Mouse (Mus musculus): Measurements from ENCODE around the gene Uimc1. TPM values are rescaled to one million over a fixed set of nuclear protein-coding genes. Genes with fewer than 3 reads are reported as not detected.

Uimc1 gene
- polyA plus RNA-seq, 1 experiment from 2014 or later, result 19.4 TPM

DNA sequence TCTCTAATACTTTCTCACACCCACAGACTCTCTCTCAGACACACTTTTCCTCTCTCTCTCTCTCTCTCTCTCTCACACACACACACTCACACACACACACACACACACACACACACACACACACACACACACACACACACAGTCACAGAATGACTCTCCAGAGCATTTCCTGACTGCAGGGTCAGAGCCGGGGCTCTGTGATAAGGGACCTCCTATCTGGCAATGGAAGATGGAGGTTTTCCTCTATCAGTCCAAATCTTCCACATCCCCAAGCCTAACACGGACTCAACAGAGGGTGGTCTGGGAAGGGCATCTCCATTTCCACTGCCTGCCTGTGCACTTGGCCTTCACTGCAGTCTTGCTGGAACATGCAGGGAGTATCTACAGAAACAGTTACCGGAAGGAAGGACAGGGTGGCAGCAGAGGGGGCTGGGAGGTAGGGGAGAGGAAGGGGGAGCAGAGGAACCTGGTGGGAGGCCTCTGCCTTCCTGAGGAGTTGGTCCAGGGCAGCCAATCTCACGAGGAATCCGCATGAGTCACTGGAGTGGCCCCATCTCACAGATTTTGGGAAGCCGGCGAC is 111.8 kb downstream of the Uimc1 start:
- Histone ChIP-seq H3K9me3 (replicated peaks) (no peaks in the 10 kb centered on the region), H3K4me2 (no peak overlapping the region), H3K27ac (replicated peaks) (no peak overlapping the region), H3K4me3 (replicated peaks) (no peak overlapping the region), H3K9ac (replicated peaks) (no peak overlapping the region), H3K4me1 (peaks cover 20% of the 10 kb centered on the region), H3K27me3 (replicated peaks) (peaks cover 5% of the 10 kb centered on the region), H3K36me3 (peaks cover 4% of the 10 kb centered on the region; the same call in 1 of the 2 replicates)
- 50% methylated on average over 7 of the region's 7 CpGs for WGBS
- no peak for ATAC-seq (ENCODE audit: low FRiP score)

DNA sequence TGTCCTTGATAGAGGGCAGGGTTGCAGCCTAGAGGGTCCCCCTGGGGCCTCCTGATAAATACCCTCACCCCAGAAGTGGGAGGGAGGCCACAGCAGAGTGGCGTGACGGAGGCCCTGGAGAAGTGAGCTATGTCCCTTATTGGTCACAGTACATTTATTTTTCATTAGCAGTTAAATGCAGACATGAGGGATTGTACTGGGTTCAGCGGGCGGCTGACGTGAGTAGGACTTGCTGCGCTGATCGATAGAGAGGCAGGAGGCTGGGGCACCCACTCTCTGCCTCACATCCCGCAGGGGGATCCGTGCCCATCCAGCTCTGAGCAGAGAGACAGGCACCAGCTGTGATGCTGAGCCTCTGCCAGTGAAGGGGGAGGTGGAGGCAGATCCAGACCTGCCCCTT is 112.7 kb downstream of the Uimc1 start:
- H3K4me3 ChIP-seq (replicated peaks), result no peak overlapping the region
- no peak overlapping the region; the same call in 1 of the 2 replicates for H3K27ac ChIP-seq (replicated peaks)
- peak; percentile 36; the same call in 1 of the 2 replicates for ATAC-seq (ENCODE audit: low FRiP score)
- H3K36me3 ChIP-seq, result peaks cover 2% of the 10 kb centered on the region; the same call in 1 of the 2 replicates
- peaks cover 2% of the 10 kb centered on the region; the same call in 1 of the 2 replicates for H3K27me3 ChIP-seq (replicated peaks)
- 0 out of 2 replicates have a peak overlapping the region, but pooled peaks have one; percentile 26 for H3K9ac ChIP-seq (replicated peaks)
- H3K9me3 ChIP-seq (replicated peaks), result no peaks in the 10 kb centered on the region
- no peak overlapping the region for H3K4me2 ChIP-seq
- peaks cover 20% of the 10 kb centered on the region for H3K4me1 ChIP-seq
- 21% methylated on average over 9 of the region's 9 CpGs for WGBS

DNA sequence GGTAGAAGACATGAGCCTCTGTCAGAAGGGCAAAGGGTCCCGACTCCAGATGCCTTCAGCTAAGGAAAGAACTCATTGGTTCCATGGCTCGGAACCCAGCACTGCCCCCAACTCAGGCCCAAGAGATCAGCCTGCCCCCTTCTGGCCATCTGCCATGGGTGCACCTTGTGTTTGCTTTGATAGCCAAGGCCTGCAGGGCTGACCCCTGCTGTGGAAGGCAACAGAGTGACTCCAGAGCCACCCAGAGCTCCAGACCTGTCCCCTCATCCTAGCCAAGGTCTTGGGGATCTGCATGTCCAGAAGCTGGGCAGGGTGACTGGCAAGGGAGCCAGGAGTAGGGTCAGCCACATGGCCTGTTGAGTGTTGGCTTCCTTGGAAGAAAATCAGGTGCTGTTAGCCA is 116.5 kb downstream of the Uimc1 start:
- H3K4me2 ChIP-seq, result no peak overlapping the region
- no peak for ATAC-seq (ENCODE audit: low FRiP score)
- no peaks in the 10 kb centered on the region for H3K9me3 ChIP-seq (replicated peaks)
- 82% methylated on average over 2 of the region's 2 CpGs for WGBS
- H3K27me3 ChIP-seq (replicated peaks), result 0 out of 2 replicates have a peak, but pooled peaks cover 11% of the 10 kb centered on the region
- H3K4me1 ChIP-seq, result peaks cover 48% of the 10 kb centered on the region
- H3K27ac ChIP-seq (replicated peaks), result no peak overlapping the region
- H3K4me3 ChIP-seq (replicated peaks), result no peak overlapping the region
- no peaks in the 10 kb centered on the region for H3K36me3 ChIP-seq
- H3K9ac ChIP-seq (replicated peaks), result no peak overlapping the region

DNA sequence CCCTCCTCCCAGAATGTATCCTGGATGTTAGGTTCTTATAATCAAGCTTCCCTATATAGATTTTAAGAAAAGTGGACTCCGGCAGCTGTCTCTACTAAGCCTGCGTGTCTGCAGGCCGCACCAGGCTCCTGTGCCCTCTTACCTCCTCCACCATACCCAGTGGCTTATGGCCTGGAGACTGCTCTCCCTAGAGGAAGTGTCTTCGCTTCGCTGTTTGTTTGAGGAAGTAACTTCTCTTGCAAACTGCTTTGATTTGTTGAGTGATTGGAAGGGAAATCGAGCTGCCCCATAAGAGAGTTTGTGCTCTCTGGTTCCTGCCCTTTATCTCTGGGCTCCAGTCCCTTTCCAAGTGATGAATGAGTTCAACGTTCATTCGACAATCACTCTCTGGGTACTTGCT is 117.1 kb downstream of the Uimc1 start:
- no peak overlapping the region for H3K27ac ChIP-seq (replicated peaks)
- H3K36me3 ChIP-seq, result no peaks in the 10 kb centered on the region
- no peak overlapping the region for H3K4me3 ChIP-seq (replicated peaks)
- peaks cover 44% of the 10 kb centered on the region for H3K4me1 ChIP-seq
- 0 out of 2 replicates have a peak, but pooled peaks cover 11% of the 10 kb centered on the region for H3K27me3 ChIP-seq (replicated peaks)
- no peak for ATAC-seq (ENCODE audit: low FRiP score)
- no peak overlapping the region for H3K4me2 ChIP-seq
- no peaks in the 10 kb centered on the region for H3K9me3 ChIP-seq (replicated peaks)
- WGBS, result 81% methylated on average over 8 of the region's 8 CpGs
- no peak overlapping the region for H3K9ac ChIP-seq (replicated peaks)

DNA sequence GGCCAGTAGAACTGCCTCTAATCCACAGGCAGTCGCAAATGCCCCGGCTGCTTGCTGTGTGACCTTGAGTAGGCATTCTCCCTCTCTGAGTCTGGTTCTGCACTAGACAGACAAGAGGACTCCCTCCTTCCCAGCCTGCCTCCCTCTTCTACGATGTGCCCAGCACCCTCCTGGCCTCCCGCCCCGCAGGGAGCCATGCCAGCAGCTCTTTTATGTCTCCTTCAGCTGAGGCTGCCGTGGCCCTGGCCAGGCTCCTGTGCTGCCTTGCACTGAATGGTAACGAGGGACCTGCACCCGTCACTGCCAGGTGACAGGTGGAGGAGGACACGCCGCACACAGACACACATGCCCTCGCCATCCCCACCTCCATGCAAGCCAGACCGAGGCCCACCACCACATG is 119.1 kb downstream of the Uimc1 start:
- Histone ChIP-seq H3K4me2 (no peak overlapping the region), H3K4me3 (replicated peaks) (no peak overlapping the region), H3K9me3 (replicated peaks) (no peaks in the 10 kb centered on the region), H3K4me1 (peaks cover 40% of the 10 kb centered on the region), H3K36me3 (no peaks in the 10 kb centered on the region), H3K9ac (replicated peaks) (no peak overlapping the region), H3K27me3 (replicated peaks) (0 out of 2 replicates have a peak, but pooled peaks cover 11% of the 10 kb centered on the region), H3K27ac (replicated peaks) (no peak overlapping the region)
- 50% methylated on average over 12 of the region's 12 CpGs for WGBS
- ATAC-seq (ENCODE audit: low FRiP score), result no peak

DNA sequence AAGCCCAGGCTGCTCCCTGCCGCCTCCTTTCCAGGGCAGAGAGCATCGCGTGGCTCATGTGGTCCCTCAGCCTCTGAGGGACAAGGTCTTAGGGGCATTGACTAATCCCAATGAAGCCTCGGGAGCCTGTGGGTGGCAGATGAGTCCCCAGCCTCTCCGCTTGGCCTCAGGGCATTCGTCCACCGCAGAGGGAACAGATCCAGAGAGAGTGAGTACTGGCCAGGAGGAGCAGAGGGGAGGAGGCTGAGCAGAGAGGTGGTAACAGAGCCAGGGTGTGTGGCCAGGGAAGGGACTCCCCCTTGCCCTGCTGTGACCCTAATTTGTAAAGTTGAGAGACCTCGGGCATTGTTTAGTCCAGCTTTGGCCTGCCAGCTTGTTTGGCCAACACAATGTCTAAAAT is 121.3 kb downstream of the Uimc1 start:
- H3K4me1 ChIP-seq, result peaks cover 51% of the 10 kb centered on the region

More for the DNA sequence above, 121.3 kb downstream of the Uimc1 start:
- Histone ChIP-seq H3K9ac (replicated peaks) (no peak overlapping the region), H3K36me3 (no peaks in the 10 kb centered on the region), H3K9me3 (replicated peaks) (no peaks in the 10 kb centered on the region), H3K27me3 (replicated peaks) (0 out of 2 replicates have a peak, but pooled peaks cover 11% of the 10 kb centered on the region), H3K4me3 (replicated peaks) (no peak overlapping the region), H3K27ac (replicated peaks) (no peak overlapping the region), H3K4me2 (no peak overlapping the region)
- 43% methylated on average over 8 of the region's 8 CpGs for WGBS
- no peak for ATAC-seq (ENCODE audit: low FRiP score)

Other genes with a start within 250 kb of the Uimc1 start
- 12.1 and 12.7 TPM in 2 replicates for gene Unc5a, start 150.9 kb downstream of the Uimc1 start, polyA plus RNA-seq (2015; fragmentation: Nextera tagmentation; extraction: Ambion mirVana)
- 0.86 and 1.3 TPM in 2 replicates for gene Hk3, start 78.9 kb downstream of the Uimc1 start, polyA plus RNA-seq (2015; fragmentation: Nextera tagmentation; extraction: Ambion mirVana)
- gene Zfp346, start 5.0 kb upstream of the Uimc1 start, polyA plus RNA-seq (2015; fragmentation: Nextera tagmentation; extraction: Ambion mirVana), result 27.8 and 29.9 TPM in 2 replicates
- gene Gm17617, start 33.2 kb upstream of the Uimc1 start, polyA plus RNA-seq (2015; fragmentation: Nextera tagmentation; extraction: Ambion mirVana), result not detected in 2 replicates
- gene Fgfr4, start 52.3 kb upstream of the Uimc1 start, polyA plus RNA-seq (2015; fragmentation: Nextera tagmentation; extraction: Ambion mirVana), result 1.7 and 2.2 TPM in 2 replicates
- gene Nsd1, start 109.5 kb upstream of the Uimc1 start, polyA plus RNA-seq (2015; fragmentation: Nextera tagmentation; extraction: Ambion mirVana), result 51.4 and 52.1 TPM in 2 replicates
- gene Prelid1, start 220.2 kb upstream of the Uimc1 start, polyA plus RNA-seq (2015; fragmentation: Nextera tagmentation; extraction: Ambion mirVana), result 311 and 344 TPM in 2 replicates
- gene Rab24, start 221.6 kb upstream of the Uimc1 start, polyA plus RNA-seq (2015; fragmentation: Nextera tagmentation; extraction: Ambion mirVana), result 97.0 and 102 TPM in 2 replicates
- 9.3 and 11.4 TPM in 2 replicates for gene Mxd3, start 229.5 kb upstream of the Uimc1 start, polyA plus RNA-seq (2015; fragmentation: Nextera tagmentation; extraction: Ambion mirVana)

Data from neural tube, embryonic 15.5 days (tissue).